Mouse (Mus musculus): ENCODE results near the gene Angpt4. TPM values are rescaled to one million over a fixed set of nuclear protein-coding genes. Genes with fewer than 3 reads are reported as not detected.

Angpt4 gene
- polyA plus RNA-seq (2015; fragmentation: Nextera tagmentation; extraction: Ambion mirVana): 0.50 and 2.1 TPM in 2 replicates

GRCm38 (mm10) chr2:151910919-151911500, at the start of gene Angpt4:
TSS of gene Angpt4 (plus strand) at chr2:151911210.
- Histone ChIP-seq H3K9ac (replicated peaks) (no peak within 1 kb of the TSS), H3K27ac (replicated peaks) (no peak within 1 kb of the TSS), H3K4me1 (peaks cover 8% of the 10 kb centered on the region), H3K4me2 (no peak within 1 kb of the TSS), H3K36me3 (no peaks in the 10 kb centered on the region), H3K4me3 (replicated peaks) (no peak within 1 kb of the TSS), H3K27me3 (replicated peaks) (no peaks in the 10 kb centered on the region; the same call in 1 of the 2 replicates), H3K9me3 (replicated peaks) (no peaks in the 10 kb centered on the region)
- ATAC-seq (ENCODE audit: low FRiP score): no peak
- 80% methylated on average over 11 of the region's 13 CpGs for WGBS

DNA sequence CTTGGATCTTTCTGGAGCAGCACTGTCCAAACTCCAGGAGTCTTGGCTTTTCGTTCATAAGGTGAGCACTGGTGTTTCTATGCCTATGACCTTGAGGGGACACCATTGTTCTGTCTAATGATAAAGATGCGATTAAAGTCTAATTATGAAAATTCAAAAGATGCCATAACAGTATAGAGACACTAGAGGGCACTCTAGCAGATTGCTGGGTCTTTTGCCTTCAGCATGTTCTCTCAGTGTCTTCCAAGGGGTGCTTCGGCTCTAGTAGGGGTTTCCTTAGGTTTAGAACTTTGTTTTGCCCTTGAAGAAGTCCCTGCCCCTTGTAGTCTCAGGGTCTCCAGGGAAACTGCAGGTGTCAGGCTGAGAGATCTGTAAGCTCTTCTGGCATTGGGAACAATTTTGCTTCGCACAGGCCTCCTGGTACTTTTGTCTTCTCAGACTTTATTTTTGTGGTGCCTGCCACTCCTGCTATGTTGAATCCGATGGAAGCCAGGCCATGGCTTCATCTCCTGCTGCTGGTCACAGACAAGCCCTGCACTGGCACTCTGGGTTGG, 48.7 kb upstream of the Angpt4 start:
- Histone ChIP-seq H3K9me3 (replicated peaks) (no peaks in the 10 kb centered on the region), H3K27me3 (replicated peaks) (no peaks in the 10 kb centered on the region), H3K4me1 (no peaks in the 10 kb centered on the region), H3K4me2 (no peak overlapping the region), H3K9ac (replicated peaks) (no peak overlapping the region), H3K4me3 (replicated peaks) (no peak overlapping the region), H3K36me3 (no peaks in the 10 kb centered on the region), H3K27ac (replicated peaks) (no peak overlapping the region)
- WGBS: 46% methylated on average over 5 of the region's 5 CpGs
- no peak for ATAC-seq (ENCODE audit: low FRiP score)

GRCm38 (mm10) chr2:151864941-151865340, 46.1 kb upstream of the Angpt4 start:
- Histone ChIP-seq H3K27ac (replicated peaks) (no peak overlapping the region), H3K9ac (replicated peaks) (no peak overlapping the region), H3K4me3 (replicated peaks) (no peak overlapping the region), H3K27me3 (replicated peaks) (no peaks in the 10 kb centered on the region), H3K9me3 (replicated peaks) (no peaks in the 10 kb centered on the region), H3K4me1 (no peaks in the 10 kb centered on the region), H3K36me3 (no peaks in the 10 kb centered on the region), H3K4me2 (no peak overlapping the region)
- WGBS: 90% methylated on average over 6 of the region's 6 CpGs
- ATAC-seq (ENCODE audit: low FRiP score): no peak

DNA sequence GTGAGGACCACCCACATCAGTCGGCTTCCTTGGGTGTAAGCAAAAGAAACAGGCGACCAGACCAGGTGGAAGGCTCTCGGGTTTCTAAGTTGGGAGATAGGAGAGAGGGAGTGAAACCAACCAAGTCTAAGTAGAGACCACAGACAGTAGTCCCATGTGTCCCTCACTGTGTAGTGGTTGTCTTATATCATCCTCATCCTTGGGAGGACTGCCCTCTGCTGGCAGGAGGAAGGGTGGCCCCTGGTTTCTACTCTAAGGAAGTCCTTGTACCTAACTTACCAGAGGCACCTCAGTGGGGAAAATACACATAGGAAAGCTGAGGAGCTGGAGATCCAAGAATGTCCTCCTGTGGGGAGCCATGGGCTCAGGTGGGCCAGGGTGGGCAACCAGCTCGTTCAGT, 44.5 kb upstream of the Angpt4 start:
- 41% methylated on average over 4 of the region's 4 CpGs for WGBS
- Histone ChIP-seq H3K9ac (replicated peaks) (no peak overlapping the region), H3K4me3 (replicated peaks) (no peak overlapping the region), H3K36me3 (no peaks in the 10 kb centered on the region), H3K27ac (replicated peaks) (no peak overlapping the region), H3K4me1 (no peaks in the 10 kb centered on the region), H3K27me3 (replicated peaks) (no peaks in the 10 kb centered on the region), H3K9me3 (replicated peaks) (no peaks in the 10 kb centered on the region), H3K4me2 (no peak overlapping the region)
- ATAC-seq (ENCODE audit: low FRiP score): 0 out of 2 replicates have a peak, but pooled peaks have one; percentile 43

DNA sequence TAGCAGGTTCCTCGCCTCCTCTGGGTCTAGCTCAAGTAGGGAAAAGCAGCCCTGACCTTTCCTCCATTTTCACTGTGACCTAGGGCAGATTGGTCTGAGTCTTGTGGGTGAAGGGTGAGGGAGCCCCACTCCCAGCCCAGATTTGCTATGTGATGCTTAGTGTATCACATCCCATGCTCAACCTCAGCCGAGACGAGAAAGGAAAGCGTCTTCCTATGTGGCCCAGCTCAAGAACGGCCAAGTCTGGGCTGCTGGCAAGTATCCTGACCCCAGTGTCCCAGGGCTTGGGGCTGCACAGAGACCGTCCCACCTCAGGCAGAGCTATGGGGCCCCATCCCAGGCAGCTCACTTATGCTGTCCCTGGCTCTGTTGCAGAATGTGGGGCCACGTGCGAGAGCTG, 42.8 kb upstream of the Angpt4 start:
- Histone ChIP-seq H3K9me3 (replicated peaks) (no peaks in the 10 kb centered on the region), H3K27ac (replicated peaks) (no peak overlapping the region), H3K4me2 (no peak overlapping the region), H3K4me3 (replicated peaks) (no peak overlapping the region), H3K27me3 (replicated peaks) (no peaks in the 10 kb centered on the region), H3K4me1 (no peaks in the 10 kb centered on the region), H3K36me3 (no peaks in the 10 kb centered on the region), H3K9ac (replicated peaks) (no peak overlapping the region)
- 90% methylated on average over 8 of the region's 8 CpGs for whole genome bisulfite sequencing
- ATAC-seq (ENCODE audit: low FRiP score): no peak

- H3K9ac ChIP-seq (replicated peaks): no peak overlapping the region
- H3K4me2 ChIP-seq: no peak overlapping the region
- no peaks in the 10 kb centered on the region for H3K9me3 ChIP-seq (replicated peaks)
- H3K4me1 ChIP-seq: no peaks in the 10 kb centered on the region
- H3K27ac ChIP-seq (replicated peaks): no peak overlapping the region
- no peak for ATAC-seq (ENCODE audit: low FRiP score)
- H3K4me3 ChIP-seq (replicated peaks): no peak overlapping the region
- H3K36me3 ChIP-seq: no peaks in the 10 kb centered on the region
- no peaks in the 10 kb centered on the region for H3K27me3 ChIP-seq (replicated peaks)
Observed at GRCm38 (mm10) chr2:151874551-151874950, 36.5 kb upstream of the Angpt4 start.

DNA sequence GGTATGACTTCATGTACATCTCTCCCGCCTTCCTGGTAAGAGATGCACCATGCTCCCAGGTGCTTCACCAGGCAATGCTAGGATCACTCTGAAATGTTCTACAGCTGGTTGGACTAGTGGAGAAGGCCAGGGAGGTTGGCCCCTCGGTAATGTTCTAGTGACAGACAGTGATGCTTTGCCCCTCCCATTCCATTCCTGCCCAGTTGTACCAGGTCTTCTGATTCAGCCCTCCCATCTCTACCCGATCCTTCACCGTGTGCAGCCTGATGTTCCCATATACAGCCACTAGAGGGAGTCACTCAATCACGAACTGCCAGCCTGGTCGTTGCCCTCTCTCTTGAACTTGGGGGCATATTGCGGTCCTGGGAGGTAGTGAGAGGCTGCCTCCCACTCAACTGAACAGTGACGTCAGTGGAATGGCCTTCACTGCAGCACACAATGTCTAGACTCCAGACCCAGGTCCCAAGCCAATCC, 35.0 kb upstream of the Angpt4 start:
- Histone ChIP-seq H3K9ac (replicated peaks) (no peak overlapping the region), H3K4me3 (replicated peaks) (no peak overlapping the region), H3K9me3 (replicated peaks) (no peaks in the 10 kb centered on the region), H3K27ac (replicated peaks) (no peak overlapping the region), H3K27me3 (replicated peaks) (no peaks in the 10 kb centered on the region), H3K4me1 (no peaks in the 10 kb centered on the region), H3K36me3 (no peaks in the 10 kb centered on the region), H3K4me2 (no peak overlapping the region)
- peak; percentile 80; the same call in 1 of the 2 replicates for ATAC-seq (ENCODE audit: low FRiP score)
- 13% methylated on average over 8 of the region's 8 CpGs for WGBS

DNA sequence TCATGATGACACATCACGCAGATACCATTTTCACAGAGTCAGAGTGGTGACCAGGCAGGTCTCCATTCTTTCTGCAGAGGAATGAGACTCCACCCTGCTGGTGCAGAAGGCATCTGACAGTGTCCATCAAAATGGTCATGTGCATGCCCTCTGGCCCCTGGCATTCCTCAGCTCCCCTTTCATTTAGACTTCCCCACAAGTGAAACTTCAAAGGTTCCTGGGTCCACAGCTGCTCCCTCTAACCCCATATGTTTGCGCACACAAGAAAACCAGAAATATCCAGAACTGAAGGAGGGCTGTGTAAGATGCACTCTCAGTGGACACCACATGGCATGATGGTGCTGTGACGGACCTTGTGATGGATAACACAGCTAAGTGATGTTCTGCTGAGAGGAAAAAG, 32.4 kb upstream of the Angpt4 start:
- Histone ChIP-seq H3K27me3 (replicated peaks) (no peaks in the 10 kb centered on the region), H3K4me3 (replicated peaks) (no peak overlapping the region), H3K27ac (replicated peaks) (no peak overlapping the region), H3K4me1 (no peaks in the 10 kb centered on the region), H3K9me3 (replicated peaks) (no peaks in the 10 kb centered on the region), H3K4me2 (no peak overlapping the region), H3K36me3 (no peaks in the 10 kb centered on the region), H3K9ac (replicated peaks) (no peak overlapping the region)
- 82% methylated on average over 3 of the region's 3 CpGs for WGBS
- no peak for ATAC-seq (ENCODE audit: low FRiP score)

DNA sequence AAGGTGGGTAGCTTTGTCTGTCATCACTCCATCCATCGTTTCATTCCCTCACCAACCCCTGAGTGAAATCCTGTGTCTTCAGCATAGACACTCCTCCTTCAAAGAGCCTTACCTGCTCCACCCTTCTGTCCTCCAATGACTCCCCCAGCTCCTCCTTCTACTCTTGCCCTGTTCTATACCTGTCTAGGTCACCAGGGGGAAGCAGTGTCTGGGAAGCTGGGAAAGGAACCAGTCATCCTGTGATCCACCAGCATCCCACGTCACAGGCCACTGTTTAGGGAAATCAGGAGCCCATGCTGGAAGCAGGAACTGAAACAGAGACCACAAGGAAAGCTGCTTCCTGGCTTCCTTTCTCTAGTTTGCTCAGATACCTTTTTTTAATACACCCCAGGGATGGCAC, 31.2 kb upstream of the Angpt4 start:
- no peak for ATAC-seq (ENCODE audit: low FRiP score)
- Histone ChIP-seq H3K27ac (replicated peaks) (no peak overlapping the region), H3K9me3 (replicated peaks) (no peaks in the 10 kb centered on the region), H3K36me3 (no peaks in the 10 kb centered on the region), H3K4me2 (no peak overlapping the region), H3K9ac (replicated peaks) (no peak overlapping the region), H3K27me3 (replicated peaks) (no peaks in the 10 kb centered on the region), H3K4me1 (no peaks in the 10 kb centered on the region), H3K4me3 (replicated peaks) (no peak overlapping the region)
- 84% methylated on average over 2 of the region's 2 CpGs for WGBS

DNA sequence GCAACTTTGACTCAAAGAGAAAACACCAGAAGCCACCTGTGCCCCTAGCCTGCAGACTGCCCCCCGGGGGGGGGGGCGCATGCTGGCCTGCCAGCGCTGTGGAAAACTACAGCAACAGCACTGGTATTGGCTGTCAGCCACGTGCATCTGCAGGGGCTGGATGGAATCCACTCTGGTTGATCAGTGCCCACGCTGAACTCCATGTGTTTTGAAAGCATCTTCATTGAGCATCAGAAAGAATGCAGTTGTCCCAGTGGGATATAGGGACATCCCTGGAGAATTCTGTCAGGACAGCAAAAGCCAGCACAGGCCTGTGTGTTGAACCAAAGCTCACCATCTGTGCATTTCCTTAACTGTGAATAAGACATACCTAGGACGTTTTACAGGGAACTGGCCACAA, 20.0 kb upstream of the Angpt4 start:
- Histone ChIP-seq H3K27ac (replicated peaks) (no peak overlapping the region), H3K4me1 (peaks cover 18% of the 10 kb centered on the region), H3K27me3 (replicated peaks) (no peaks in the 10 kb centered on the region), H3K4me3 (replicated peaks) (no peak overlapping the region), H3K4me2 (no peak overlapping the region), H3K9me3 (replicated peaks) (no peaks in the 10 kb centered on the region), H3K36me3 (no peaks in the 10 kb centered on the region), H3K9ac (replicated peaks) (no peak overlapping the region)
- WGBS: 51% methylated on average over 6 of the region's 6 CpGs
- no peak; the same call in 1 of the 2 replicates for ATAC-seq (ENCODE audit: low FRiP score)

GRCm38 (mm10) chr2:151893122-151893774, 17.8 kb upstream of the Angpt4 start:
- peaks cover 18% of the 10 kb centered on the region for H3K4me1 ChIP-seq
- no peaks in the 10 kb centered on the region for H3K27me3 ChIP-seq (replicated peaks)
- H3K9ac ChIP-seq (replicated peaks): no peak overlapping the region
- no peaks in the 10 kb centered on the region for H3K9me3 ChIP-seq (replicated peaks)
- H3K4me3 ChIP-seq (replicated peaks): no peak overlapping the region
- ATAC-seq (ENCODE audit: low FRiP score): no peak
- no peaks in the 10 kb centered on the region for H3K36me3 ChIP-seq
- no peak overlapping the region for H3K4me2 ChIP-seq
- WGBS: 54% methylated on average over 15 of the region's 15 CpGs
- H3K27ac ChIP-seq (replicated peaks): no peak overlapping the region

Data from neural tube, embryonic 15.5 days (tissue).